25 mouse cellular contexts compared by ENCODE assay signal in genomic region chr1:52795927-52796326, GRCm38 (mm10). TPM values are rescaled to one million over a fixed set of nuclear protein-coding genes. Genes with fewer than 3 reads are reported as not detected.
DNase-seq lines count a peak whose midpoint lies in the region; ATAC-seq and TF ChIP-seq lines count a peak whose summit lies in the region.
"Had no signal": no experiment of that assay in that cellular context is flagged by ENCODE, and none has a peak within 500 bp of the region (broad histone marks: within the 10 kb centered on the region; RNA-seq: fewer than 3 reads in every experiment).

No protein-coding gene starts in this region.

- H3K9ac ChIP-seq in forebrain, embryonic 16.5 days (replicated peaks; ENCODE audit: low read depth, low read length), result no peak overlapping the region
- H3K9ac ChIP-seq in kidney, embryonic 15.5 days, result no peak overlapping the region
- H3K9ac ChIP-seq: embryonic facial prominence, embryonic 13.5 days; embryonic facial prominence, embryonic 15.5 days; forebrain, embryonic 13.5 days had no signal

- H3K36me3 ChIP-seq in forebrain, embryonic 16.5 days (ENCODE audit: control insufficient read depth, insufficient read depth), result no peaks in the 10 kb centered on the region; the same call in 1 of the 2 replicates
- 0 out of 2 replicates have a peak, but pooled peaks cover 3% of the 10 kb centered on the region for H3K36me3 ChIP-seq in forebrain, embryonic 10.5 days (replicated peaks)
- peaks cover 29% of the 10 kb centered on the region; the same call in 1 of the 2 replicates for H3K36me3 ChIP-seq in kidney, embryonic 15.5 days
- H3K36me3 ChIP-seq: G1E had no signal

- H3K4me2 ChIP-seq in forebrain, embryonic 16.5 days (ENCODE audit: low read length), result no peak overlapping the region
- H3K4me2 ChIP-seq in kidney, embryonic 15.5 days, result no peak overlapping the region
- H3K4me2 ChIP-seq: embryonic facial prominence, embryonic 13.5 days; embryonic facial prominence, embryonic 15.5 days; forebrain, embryonic 13.5 days had no signal

- TF ChIP-seq CTCF in layer of hippocampus, adult 2 months (conservative IDR thresholded peaks at IDR 0.05), result no peak

- no peaks in the 10 kb centered on the region for H3K9me3 ChIP-seq in forebrain, embryonic 16.5 days (ENCODE audit: control insufficient read depth, low read length)
- H3K9me3 ChIP-seq in forebrain, embryonic 10.5 days, result no peaks in the 10 kb centered on the region
- no peaks in the 10 kb centered on the region for H3K9me3 ChIP-seq in kidney, embryonic 15.5 days (replicated peaks)
- H3K9me3 ChIP-seq: embryonic facial prominence, embryonic 13.5 days; embryonic facial prominence, embryonic 15.5 days; forebrain, embryonic 13.5 days; G1E had no signal

- H3K4me3 ChIP-seq in forebrain, embryonic 16.5 days (replicated peaks; ENCODE audit: low read length), result no peak overlapping the region
- H3K4me3 ChIP-seq in forebrain, embryonic 10.5 days, result no peak overlapping the region
- no peak overlapping the region for H3K4me3 ChIP-seq in kidney, embryonic 15.5 days (replicated peaks)
- no peak overlapping the region for H3K4me3 ChIP-seq in layer of hippocampus, adult 2 months
- H3K4me3 ChIP-seq: embryonic facial prominence, embryonic 13.5 days; embryonic facial prominence, embryonic 15.5 days; erythroblast, embryonic 14.5 days; forebrain, embryonic 13.5 days had no signal

- 79% methylated on average over 2 of the region's 2 CpGs for WGBS in forebrain, embryonic 16.5 days
- WGBS in forebrain, embryonic 10.5 days, result 94% methylated on average over 2 of the region's 2 CpGs
- 78% methylated on average over 2 of the region's 2 CpGs for WGBS in kidney, embryonic 15.5 days

- DNase-seq in forebrain, embryonic 10.5 days (ENCODE audit: extremely low spot score, low spot score), result no peak
- DNase-seq in kidney, postnatal 36 days, result no peak
- no peak for DNase-seq in layer of hippocampus, adult 2 months (ENCODE audit: low spot score in 2 of 2)
- DNase-seq in layer of hippocampus, postnatal 25 days (ENCODE audit: extremely low spot score in 1 of 2, low spot score in 1 of 2), result no peak
- DNase-seq: adrenal gland, adult 8-10 months; adrenal gland, postnatal 14 days; adrenal gland, postnatal 36 days; B cell, adult 2 months; cerebellum, adult 11 months; cerebellum, adult 8-10 months; cerebellum, adult 9-11 months; cerebellum, postnatal 14 days; cerebellum, postnatal 36 days; embryo, embryonic 11 days had no signal

- H3K27me3 ChIP-seq in forebrain, embryonic 16.5 days (replicated peaks; ENCODE audit: control insufficient read depth, insufficient read depth, low read length), result no peaks in the 10 kb centered on the region
- no peaks in the 10 kb centered on the region for H3K27me3 ChIP-seq in forebrain, embryonic 10.5 days (ENCODE audit: poor library complexity, severe bottlenecking)
- no peaks in the 10 kb centered on the region for H3K27me3 ChIP-seq in kidney, embryonic 15.5 days
- H3K27me3 ChIP-seq: CH12.LX; embryonic facial prominence, embryonic 13.5 days; embryonic facial prominence, embryonic 15.5 days; forebrain, embryonic 13.5 days; Patski had no signal

- H3K4me1 ChIP-seq in forebrain, embryonic 16.5 days (replicated peaks; ENCODE audit: control insufficient read depth, insufficient read depth, low read length), result peaks cover 5% of the 10 kb centered on the region
- 0 out of 2 replicates have a peak, but pooled peaks cover 6% of the 10 kb centered on the region for H3K4me1 ChIP-seq in forebrain, embryonic 10.5 days
- H3K4me1 ChIP-seq in kidney, embryonic 15.5 days, result peaks cover 30% of the 10 kb centered on the region
- H3K4me1 ChIP-seq: embryonic facial prominence, embryonic 15.5 days had no signal

- H3K27ac ChIP-seq in forebrain, embryonic 16.5 days (ENCODE audit: low read length), result no peak overlapping the region
- H3K27ac ChIP-seq in forebrain, embryonic 10.5 days, result no peak overlapping the region
- H3K27ac ChIP-seq in kidney, embryonic 15.5 days, result 0 out of 2 replicates have a peak overlapping the region, but pooled peaks have one; percentile 25
- peak overlapping the region; percentile 9; the same call in 1 of the 2 replicates for H3K27ac ChIP-seq in layer of hippocampus, adult 2 months
- H3K27ac ChIP-seq: embryonic facial prominence, embryonic 13.5 days; embryonic facial prominence, embryonic 15.5 days; forebrain, embryonic 13.5 days had no signal

- 0 out of 2 replicates have a peak, but pooled peaks have one; percentile 55 for ATAC-seq in forebrain, embryonic 16.5 days
- no peak for ATAC-seq in kidney, embryonic 15.5 days (replicated peaks; ENCODE audit: low FRiP score)
- ATAC-seq: activated CD4-positive, CD25-positive, alpha-beta regulatory T cell, adult 4 months; CD4-positive, CD25-positive, alpha-beta regulatory T cell, adult 4 months; forebrain, embryonic 13.5 days; Patski had no signal

RNA-seq across cellular contexts. Expression of gene Inpp1, which starts 21.6 kb away (rescaled TPM):
- 25.9 and 32.1 TPM in 2 replicates for polyA plus RNA-seq in forebrain, embryonic 16.5 days (2015; fragmentation: Nextera tagmentation; extraction: Ambion mirVana)
- polyA plus RNA-seq in forebrain, embryonic 10.5 days (2016; fragmentation: Nextera tagmentation; extraction: Ambion mirVana), result 10.4 and 12.3 TPM in 2 replicates
- polyA plus RNA-seq in kidney, embryonic 15.5 days (2015; fragmentation: Nextera tagmentation; extraction: Ambion mirVana), result 17.4 and 20.1 TPM in 2 replicates
- total RNA-seq in layer of hippocampus, adult 2 months (2021), result 10 to 100 TPM; 37.9 to 39.0 TPM
- total RNA-seq in layer of hippocampus, postnatal 25 days (2021), result 10 to 100 TPM; 35.4 to 38.8 TPM
- polyA plus RNA-seq: G1E had no signal

RNA-seq across cellular contexts. Expression of gene Hibch, which starts 48.8 kb away (rescaled TPM):
- 24.3 and 25.6 TPM in 2 replicates for polyA plus RNA-seq in forebrain, embryonic 16.5 days (2015; fragmentation: Nextera tagmentation; extraction: Ambion mirVana)
- polyA plus RNA-seq in forebrain, embryonic 10.5 days (2016; fragmentation: Nextera tagmentation; extraction: Ambion mirVana), result 21.9 and 23.9 TPM in 2 replicates
- polyA plus RNA-seq in kidney, embryonic 15.5 days (2015; fragmentation: Nextera tagmentation; extraction: Ambion mirVana), result 22.2 TPM in 2 replicates
- 10 to 100 TPM; 17.4 to 18.0 TPM for total RNA-seq in layer of hippocampus, adult 2 months (2021)
- total RNA-seq in layer of hippocampus, postnatal 25 days (2021), result 10 to 100 TPM; 16.1 to 17.0 TPM

Comparison
In these comparisons a context has a peak if more than half of its experiments do, and no peak if none do; other contexts are left out.
1. H3K27ac ChIP-seq: peak in kidney, embryonic 15.5 days (single experiment) and layer of hippocampus, adult 2 months (single experiment); none in forebrain, embryonic 16.5 days (single experiment) and forebrain, embryonic 10.5 days (single experiment).